Mouse (Mus musculus): Measurements from ENCODE around the gene BC003965. TPM values are rescaled to one million over a fixed set of nuclear protein-coding genes. Genes with fewer than 3 reads are reported as not detected.

BC003965 gene
- polyA plus RNA-seq (2017; shearing (Covaris generic)), result 14.2 TPM

GRCm38 (mm10) chr17:25184129-25184691, at the start of gene BC003965:
TSS of gene BC003965 (plus strand) at chr17:25184554.

GRCm38 (mm10) chr17:25162161-25162560, 22.2 kb upstream of the BC003965 start, which contains the start of gene Ccdc154:
TSS of gene Ccdc154 (plus strand) at chr17:25162461.

GRCm38 (mm10) chr17:25175411-25175810, 8.9 kb upstream of the BC003965 start, which contains the start of gene Gm38655:
TSS of gene Gm38655 (minus strand) at chr17:25175471.

GRCm38 (mm10) chr17:25188150-25189031, 4.0 kb downstream of the BC003965 start, which contains the start of gene Unkl:
TSS of gene Unkl (plus strand) at chr17:25188397.

Other genes with a start within 250 kb of the BC003965 start
- gene Mapk8ip3, start 247.6 kb upstream of the BC003965 start, polyA plus RNA-seq (2017; shearing (Covaris generic)), result 56.1 TPM
- gene Jpt2, start 223.9 kb upstream of the BC003965 start, polyA plus RNA-seq (2017; shearing (Covaris generic)), result 20.1 TPM
- 8.5 TPM for gene Cramp1l, start 168.8 kb upstream of the BC003965 start, polyA plus RNA-seq (2017; shearing (Covaris generic))
- 14.7 TPM for gene Ift140, start 168.5 kb upstream of the BC003965 start, polyA plus RNA-seq (2017; shearing (Covaris generic))
- 0.42 TPM for gene Tmem204, start 101.0 kb upstream of the BC003965 start, polyA plus RNA-seq (2017; shearing (Covaris generic))
- 18.4 TPM for gene Telo2, start 68.6 kb upstream of the BC003965 start, polyA plus RNA-seq (2017; shearing (Covaris generic))
- not detected for gene Ptx4, start 63.8 kb upstream of the BC003965 start, polyA plus RNA-seq (2017; shearing (Covaris generic))
- gene Clcn7, start 51.2 kb upstream of the BC003965 start, polyA plus RNA-seq (2017; shearing (Covaris generic)), result 25.9 TPM
- gene Ccdc154, start 22.1 kb upstream of the BC003965 start, polyA plus RNA-seq (2017; shearing (Covaris generic)), result not detected
- not detected for gene Gm38655, start 9.1 kb upstream of the BC003965 start, polyA plus RNA-seq (2017; shearing (Covaris generic))
- gene Unkl, start 3.8 kb downstream of the BC003965 start, polyA plus RNA-seq (2017; shearing (Covaris generic)), result 53.7 TPM
- gene Gnptg, start 55.6 kb downstream of the BC003965 start, polyA plus RNA-seq (2017; shearing (Covaris generic)), result 117 TPM
- gene Tsr3, start 55.6 kb downstream of the BC003965 start, polyA plus RNA-seq (2017; shearing (Covaris generic)), result 33.9 TPM
- 199 TPM for gene Baiap3, start 71.8 kb downstream of the BC003965 start, polyA plus RNA-seq (2017; shearing (Covaris generic))
- 629 TPM for gene Ube2i, start 90.1 kb downstream of the BC003965 start, polyA plus RNA-seq (2017; shearing (Covaris generic))
- gene Prss34, start 113.8 kb downstream of the BC003965 start, polyA plus RNA-seq (2017; shearing (Covaris generic)), result not detected
- not detected for gene Prss28, start 124.1 kb downstream of the BC003965 start, polyA plus RNA-seq (2017; shearing (Covaris generic))
- not detected for gene Prss29, start 134.1 kb downstream of the BC003965 start, polyA plus RNA-seq (2017; shearing (Covaris generic))
- not detected for gene Tpsab1, start 161.0 kb downstream of the BC003965 start, polyA plus RNA-seq (2017; shearing (Covaris generic))
- gene Tpsb2, start 181.8 kb downstream of the BC003965 start, polyA plus RNA-seq (2017; shearing (Covaris generic)), result not detected
- gene Tpsg1, start 184.7 kb downstream of the BC003965 start, polyA plus RNA-seq (2017; shearing (Covaris generic)), result not detected
- 0.05 TPM for gene Cacna1h, start 249.2 kb downstream of the BC003965 start, polyA plus RNA-seq (2017; shearing (Covaris generic))

All from effector memory CD4-positive, alpha-beta T cell, adult 5 months (primary cell).